Mouse (Mus musculus) embryonic facial prominence, embryonic 11.5 days (tissue): ENCODE measurements at regions not wholly inside any gene's neighbourhood (a gene's known extent, or its start where the extent isn't known, plus 50 kb on each side); places are given as distances from the start of the nearest gene placed in this dataset.

Experiments used
- ATAC-seq: fragments of 200-750 bp; cut with Nextera tagmentation; replicated peaks from 2 replicates; pipeline ENCODE4 v1.8.0; 2017; ENCODE audit warnings: low read depth; ENCODE audit not compliant: insufficient number of reproducible peaks, low FRiP score, low TSS enrichment
- DNase-seq: peaks from one replicate; pipeline ENCODE4 v3.0.0-alpha.2; 2015; ENCODE audit warnings: low spot score
- H3K27ac ChIP-seq: fragments of 300-500 bp; sonication (generic); replicated peaks from 2 replicates; pipeline ENCODE4 v1.5.1; 2014; ENCODE audit warnings: mild to moderate bottlenecking, low read depth, low read length, control low read depth
- H3K27me3 ChIP-seq: fragments of 300-500 bp; sonication (generic); 2 replicates; pipeline ENCODE4 v1.6.1; 2014; ENCODE audit warnings: mild to moderate bottlenecking, low read length, moderate library complexity, mixed read lengths; ENCODE audit not compliant: control insufficient read depth, insufficient read depth
- H3K36me3 ChIP-seq: fragments of 300-500 bp; sonication (generic); replicated peaks from 2 replicates; pipeline ENCODE4 v1.6.1; 2014; ENCODE audit warnings: low read depth, mild to moderate bottlenecking, low read length, moderate library complexity, mixed read lengths; ENCODE audit not compliant: control insufficient read depth, insufficient read depth
- H3K4me1 ChIP-seq: fragments of 300-500 bp; sonication (generic); 2 replicates; pipeline ENCODE4 v1.6.1; 2014; ENCODE audit warnings: low read length, mixed read lengths; ENCODE audit not compliant: control insufficient read depth, insufficient read depth
- H3K4me2 ChIP-seq: fragments of 300-500 bp; sonication (generic); 2 replicates; pipeline ENCODE4 v1.6.1; 2014; ENCODE audit warnings: low read depth, mild to moderate bottlenecking, control low read depth, low read length, moderate library complexity
- H3K4me3 ChIP-seq: fragments of 300-500 bp; sonication (generic); 2 replicates; pipeline ENCODE4 v1.5.1; 2014; ENCODE audit warnings: low read depth, low read length, control low read depth
- H3K9ac ChIP-seq: fragments of 300-500 bp; sonication (generic); replicated peaks from 2 replicates; pipeline ENCODE4 v1.6.1; 2014; ENCODE audit warnings: mild to moderate bottlenecking, control low read depth, low read length
- H3K9me3 ChIP-seq: fragments of 300-500 bp; sonication (generic); replicated peaks from 2 replicates; pipeline ENCODE4 v1.6.1; 2016; ENCODE audit warnings: mild to moderate bottlenecking, low read length, inconsistent platforms, mixed read lengths; ENCODE audit not compliant: control insufficient read depth
- whole genome bisulfite sequencing: fragments of 180-500 bp; shearing (Covaris S2); extraction: QIAGEN DNeasy Blood & Tissue Kit; methylation state at CpG from one replicate; pipeline ENCODE4 v1.1.7; 2014; 5-methylcytosine and 5-hydroxymethylcytosine counted together

DNA sequence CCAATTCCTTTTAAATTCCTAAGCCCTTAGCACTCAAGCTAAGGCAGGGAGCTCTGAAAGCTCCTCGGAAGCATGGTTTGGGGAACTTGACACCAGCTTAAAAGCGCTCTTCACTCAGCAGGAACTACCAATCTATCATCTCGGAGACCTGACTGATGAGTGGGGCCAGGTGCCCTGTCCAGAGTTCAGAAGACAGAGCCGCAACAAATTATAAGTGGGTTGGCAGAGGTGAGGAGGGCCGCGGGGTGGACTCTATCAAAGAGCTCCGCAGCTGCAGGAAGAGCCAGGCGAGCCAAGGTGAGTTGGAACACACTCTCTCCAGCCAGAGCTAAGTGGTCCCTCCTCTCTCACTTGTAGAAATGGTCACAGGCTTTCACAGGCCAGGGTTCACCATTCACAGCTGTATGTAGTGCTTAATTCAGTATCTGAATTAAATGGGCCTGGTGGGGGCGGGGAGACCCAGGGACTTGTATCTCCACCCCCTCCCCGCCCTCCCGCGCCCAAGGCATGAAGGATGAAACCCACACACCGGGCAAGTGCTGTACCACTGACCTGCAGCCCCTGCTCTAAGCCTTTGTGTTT, 180.8 kb downstream of the Stim2 start:
- Histone ChIP-seq H3K4me2 (no peak overlapping the region), H3K9me3 (no peaks in the 10 kb centered on the region), H3K36me3 (no peaks in the 10 kb centered on the region), H3K4me3 (no peak overlapping the region), H3K27ac (no peak overlapping the region), H3K4me1 (no peaks in the 10 kb centered on the region), H3K27me3 (no peaks in the 10 kb centered on the region), H3K9ac (no peak overlapping the region)
- ATAC-seq: no peak
- WGBS: 61% methylated on average over 13 of the region's 13 CpGs
- DNase-seq: no peak

DNA sequence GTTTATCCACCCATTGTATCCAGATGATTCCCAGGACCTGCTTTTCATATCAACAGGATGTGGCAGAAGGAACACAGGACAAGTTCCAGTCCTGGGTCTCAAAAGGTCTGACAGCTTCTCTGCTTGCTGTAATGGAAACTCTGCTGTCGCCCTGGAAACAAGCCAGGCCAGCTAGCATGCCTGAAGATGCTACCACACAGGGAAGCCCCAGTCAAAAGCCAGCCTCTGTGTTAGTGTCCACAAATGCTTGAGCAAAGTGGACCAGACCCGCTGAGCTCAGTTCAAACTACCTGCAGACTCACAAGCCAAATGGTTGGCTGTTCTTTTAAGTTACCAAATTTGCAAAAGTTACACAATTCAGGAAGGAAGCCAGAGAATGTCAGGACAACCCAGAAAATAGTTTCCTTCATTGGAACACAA, 181.9 kb downstream of the Stim2 start:
- no peaks in the 10 kb centered on the region for H3K36me3 ChIP-seq
- 36% methylated on average over 2 of the region's 2 CpGs for WGBS
- no peak overlapping the region for H3K4me3 ChIP-seq
- no peak overlapping the region for H3K9ac ChIP-seq
- ATAC-seq (no peak), DNase-seq (peak; percentile 38)
- no peak overlapping the region for H3K27ac ChIP-seq
- no peaks in the 10 kb centered on the region for H3K4me1 ChIP-seq
- no peaks in the 10 kb centered on the region for H3K27me3 ChIP-seq
- H3K9me3 ChIP-seq: no peaks in the 10 kb centered on the region
- H3K4me2 ChIP-seq: no peak overlapping the region

DNA sequence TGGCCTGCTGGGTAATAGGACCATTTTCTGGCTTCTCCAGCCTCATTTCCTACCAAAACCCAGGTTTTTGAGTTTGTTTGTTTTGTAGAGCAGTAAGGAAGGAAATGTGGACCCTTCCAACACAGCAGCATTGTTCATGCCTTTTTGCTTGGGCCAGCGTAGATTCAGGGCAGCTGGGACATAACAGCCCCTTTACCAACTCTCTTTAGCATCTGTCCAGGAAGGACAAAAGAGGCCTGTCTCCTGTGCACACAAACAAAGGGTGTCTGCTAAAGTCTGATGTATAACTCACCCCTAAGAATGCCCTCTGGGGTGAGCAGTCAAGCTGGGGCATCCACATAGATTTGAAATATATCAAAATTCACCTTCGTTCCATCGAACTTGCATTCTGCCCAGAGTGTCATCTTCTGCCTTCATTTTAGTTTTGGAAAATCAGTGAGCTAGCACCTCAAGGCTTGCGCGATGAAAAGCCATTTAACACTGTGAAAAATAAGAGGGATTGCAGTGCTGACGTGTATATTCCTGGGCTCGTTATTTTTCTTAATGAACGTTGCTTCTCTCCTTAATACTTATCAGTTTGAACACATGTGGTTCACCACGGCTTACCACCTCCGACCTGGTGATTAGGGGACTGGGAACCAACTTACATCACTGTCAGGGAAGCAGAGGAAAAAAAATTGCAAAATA, 182.5 kb downstream of the Stim2 start:
- Histone ChIP-seq H3K36me3 (no peaks in the 10 kb centered on the region), H3K9me3 (no peaks in the 10 kb centered on the region), H3K27me3 (no peaks in the 10 kb centered on the region), H3K9ac (no peak overlapping the region), H3K27ac (no peak overlapping the region), H3K4me3 (no peak overlapping the region), H3K4me2 (0 out of 2 replicates have a peak overlapping the region, but pooled peaks have one; percentile 19), H3K4me1 (no peaks in the 10 kb centered on the region)
- ATAC-seq (no peak), DNase-seq (no peak)
- 48% methylated on average over 10 of the region's 10 CpGs for WGBS

DNA sequence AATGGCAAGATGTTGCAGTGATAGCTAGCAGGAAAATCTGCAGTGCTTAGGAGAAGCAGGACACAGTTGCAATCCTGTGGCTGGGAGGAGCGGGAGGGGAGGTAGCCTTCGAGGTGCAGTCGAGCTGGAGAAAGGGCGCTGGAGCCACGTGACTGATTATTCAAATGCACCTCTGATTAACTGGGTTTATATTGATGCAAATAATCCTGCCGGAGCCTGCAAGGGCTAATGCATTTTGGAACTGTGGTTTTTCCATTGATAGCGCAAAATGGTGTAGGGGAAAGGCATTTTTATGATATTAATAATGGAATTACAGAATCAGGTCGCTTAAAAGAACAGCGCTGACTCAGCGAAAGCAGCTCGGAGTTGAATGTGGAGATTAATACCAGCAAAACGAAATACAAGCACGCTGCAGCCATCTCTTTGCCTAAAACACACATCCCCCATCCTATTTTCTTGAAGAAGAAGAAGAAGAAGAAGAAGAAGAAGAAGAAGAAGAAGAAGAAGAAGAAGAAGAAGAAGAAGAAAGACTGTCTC, 183.1 kb downstream of the Stim2 start:
- 28% methylated on average over 13 of the region's 13 CpGs for WGBS
- H3K27me3 ChIP-seq: no peaks in the 10 kb centered on the region
- H3K27ac ChIP-seq: no peak overlapping the region
- H3K9me3 ChIP-seq: no peaks in the 10 kb centered on the region
- 0 out of 2 replicates have a peak overlapping the region, but pooled peaks have one; percentile 19 for H3K4me2 ChIP-seq
- H3K9ac ChIP-seq: no peak overlapping the region
- H3K36me3 ChIP-seq: no peaks in the 10 kb centered on the region
- H3K4me1 ChIP-seq: no peaks in the 10 kb centered on the region
- ATAC-seq (no peak), DNase-seq (no peak)
- H3K4me3 ChIP-seq: no peak overlapping the region

DNA sequence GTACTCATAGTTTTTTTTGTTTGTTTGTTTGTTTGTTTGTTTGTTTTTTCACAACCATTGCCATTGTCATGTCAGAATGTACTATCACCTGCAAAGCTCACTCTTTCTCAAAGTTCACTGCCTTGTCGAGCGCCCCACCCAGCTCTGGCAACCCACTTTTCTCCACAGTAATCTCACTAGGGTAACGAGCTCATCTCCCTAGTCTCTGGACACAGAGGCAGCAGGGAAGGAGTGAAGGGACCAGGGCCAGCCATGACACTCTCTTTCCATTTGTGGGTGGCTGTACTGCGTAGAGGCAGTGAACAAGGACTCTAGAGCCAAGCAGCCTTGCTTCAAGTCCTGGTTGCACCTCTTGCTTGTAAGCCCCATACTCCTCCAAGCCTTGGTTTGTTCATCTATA, 184.5 kb downstream of the Stim2 start:
- H3K27me3 ChIP-seq: no peaks in the 10 kb centered on the region
- no peak overlapping the region for H3K4me3 ChIP-seq
- no peak for DNase-seq
- no peak overlapping the region for H3K27ac ChIP-seq
- H3K9ac ChIP-seq: no peak overlapping the region
- H3K4me2 ChIP-seq: no peak overlapping the region
- H3K36me3 ChIP-seq: no peaks in the 10 kb centered on the region
- no peak for ATAC-seq
- H3K9me3 ChIP-seq: no peaks in the 10 kb centered on the region
- no peaks in the 10 kb centered on the region for H3K4me1 ChIP-seq
- WGBS: 87% methylated on average over 4 of the region's 4 CpGs

DNA sequence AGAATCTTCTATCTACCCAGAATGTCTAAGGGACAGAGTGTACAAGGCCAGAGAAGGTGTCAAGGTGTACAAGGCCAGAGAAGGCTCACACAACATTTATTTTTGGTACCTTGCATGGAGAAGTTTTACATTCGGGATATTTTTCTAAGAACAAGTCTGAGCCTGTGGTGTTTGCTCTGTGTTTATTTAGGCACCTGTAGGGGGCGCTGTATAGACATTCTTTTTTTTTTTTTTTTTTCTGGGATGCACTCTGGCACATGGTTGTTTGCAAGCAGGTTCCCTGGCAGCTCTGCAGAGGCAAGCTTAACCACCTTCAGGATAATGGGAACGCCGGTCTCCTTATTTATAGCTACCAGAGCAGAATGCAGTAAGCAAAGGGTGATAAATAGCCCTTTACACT, 187.4 kb downstream of the Stim2 start:
- Histone ChIP-seq H3K27ac (no peak overlapping the region), H3K27me3 (no peaks in the 10 kb centered on the region), H3K4me3 (no peak overlapping the region), H3K4me1 (no peaks in the 10 kb centered on the region), H3K9me3 (no peaks in the 10 kb centered on the region), H3K9ac (no peak overlapping the region), H3K4me2 (no peak overlapping the region), H3K36me3 (no peaks in the 10 kb centered on the region)
- DNase-seq: no peak
- WGBS: 63% methylated on average over 4 of the region's 4 CpGs
- no peak for ATAC-seq

DNA sequence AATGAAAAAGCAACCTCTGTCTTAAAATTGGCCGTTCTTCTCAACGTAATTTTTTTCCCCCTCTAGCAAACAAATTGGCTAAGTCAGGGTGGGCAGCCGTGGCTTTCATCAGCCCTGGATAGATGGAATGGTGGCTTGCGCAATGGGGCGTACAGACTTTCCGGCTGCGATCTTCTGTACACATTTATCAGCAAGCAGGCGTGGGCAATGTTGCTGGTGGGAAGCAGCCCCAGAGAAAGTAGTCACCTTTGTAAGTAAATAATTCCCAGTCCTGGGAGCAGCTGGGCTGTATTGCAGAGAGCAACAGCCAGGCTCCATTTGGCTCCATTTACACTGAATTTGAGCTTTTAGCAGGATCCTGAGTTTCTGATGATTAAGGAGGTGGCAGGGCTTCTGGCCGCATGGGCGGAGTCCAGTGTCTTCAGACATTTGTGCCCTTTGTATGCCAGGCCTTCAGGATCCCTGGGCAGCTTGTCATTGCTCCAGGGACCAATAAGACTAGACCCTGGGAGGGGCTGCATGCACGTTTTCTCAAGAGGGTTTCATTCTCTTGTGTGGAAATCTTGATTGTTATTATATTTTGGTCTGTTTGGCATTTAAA, 187.9 kb downstream of the Stim2 start:
- no peaks in the 10 kb centered on the region for H3K27me3 ChIP-seq
- 86% methylated on average over 11 of the region's 11 CpGs for WGBS
- no peak overlapping the region for H3K4me3 ChIP-seq
- H3K4me2 ChIP-seq: no peak overlapping the region
- no peaks in the 10 kb centered on the region for H3K4me1 ChIP-seq
- no peaks in the 10 kb centered on the region for H3K36me3 ChIP-seq
- H3K27ac ChIP-seq: no peak overlapping the region
- H3K9ac ChIP-seq: no peak overlapping the region
- no peak for ATAC-seq
- no peak for DNase-seq
- H3K9me3 ChIP-seq: no peaks in the 10 kb centered on the region

DNA sequence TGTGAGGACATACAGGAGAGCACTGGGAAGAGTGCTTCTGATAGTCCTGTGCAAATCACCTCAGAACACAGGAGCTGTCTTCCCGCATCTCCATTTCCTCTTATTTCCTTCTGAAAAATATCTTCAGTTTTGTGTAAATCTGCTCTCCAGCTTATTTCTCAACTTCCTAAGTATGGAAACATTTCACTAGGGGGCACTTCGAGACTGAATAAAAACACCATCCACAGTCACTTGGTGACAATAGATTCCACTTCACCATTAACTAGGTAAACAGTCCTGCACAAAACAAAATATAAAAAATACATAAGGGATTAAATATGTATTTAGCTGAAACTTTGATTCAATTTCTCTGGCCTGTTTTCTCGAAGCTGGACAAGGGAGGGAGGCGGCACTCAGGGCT, 193.4 kb downstream of the Stim2 start:
- Histone ChIP-seq H3K27me3 (no peaks in the 10 kb centered on the region), H3K9me3 (no peaks in the 10 kb centered on the region), H3K4me1 (no peaks in the 10 kb centered on the region), H3K36me3 (no peaks in the 10 kb centered on the region), H3K9ac (no peak overlapping the region), H3K4me3 (no peak overlapping the region), H3K27ac (no peak overlapping the region), H3K4me2 (no peak overlapping the region)
- 84% methylated on average over 4 of the region's 4 CpGs for WGBS
- ATAC-seq: no peak
- DNase-seq: no peak
